Mouse (Mus musculus) heart, adult 2 months (tissue): Measurements from ENCODE around the gene Traf4. TPM values are rescaled to one million over a fixed set of nuclear protein-coding genes. Genes with fewer than 3 reads are reported as not detected.
A peak's percentile ranks its signal among the peaks of the same experiment; 100 is the strongest.

ENCODE experiments used
- DNase-seq, 2 experiments: peaks; one replicate each; pipeline ENCODE4 v3.0.0; 2021
- H3K27ac ChIP-seq: fragments of 200-600 bp; 2 replicates; pipeline ENCODE4 v1.8.1; 2022
- H3K27me3 ChIP-seq: fragments of 200-500 bp; 2 replicates; pipeline ENCODE4 v1.6.1; 2012; ENCODE audit warnings: mild to moderate bottlenecking, low read length, inconsistent platforms, mixed read lengths; ENCODE audit not compliant: control insufficient read depth, insufficient read depth
- H3K36me3 ChIP-seq: fragments of 200-500 bp; 2 replicates; pipeline ENCODE4 v1.6.1; 2012; ENCODE audit warnings: low read length, inconsistent platforms; ENCODE audit not compliant: control insufficient read depth, insufficient read depth
- H3K4me1 ChIP-seq: fragments of 200-500 bp; 2 replicates; pipeline ENCODE4 v1.6.1; 2011; ENCODE audit warnings: low read length; ENCODE audit not compliant: control insufficient read depth, insufficient read depth
- H3K4me3 ChIP-seq: fragments of 200-600 bp; 2 replicates; pipeline ENCODE4 v1.8.1; 2022
- H3K79me2 ChIP-seq: fragments of 200-500 bp; replicated peaks from 2 replicates; pipeline ENCODE4 v1.6.1; 2012; ENCODE audit warnings: mild to moderate bottlenecking, inconsistent platforms, low read length, moderate library complexity, mixed read lengths; ENCODE audit not compliant: control insufficient read depth, insufficient read depth
- H3K9ac ChIP-seq: fragments of 200-500 bp; 2 replicates; pipeline ENCODE4 v1.6.1; 2012; ENCODE audit warnings: low read depth, mild to moderate bottlenecking, control low read depth, inconsistent platforms, low read length, mixed read lengths
- CTCF ChIP-seq: fragments of 200-600 bp; IDR thresholded peaks from 2 replicates; pipeline ENCODE4 v1.8.1; 2022; ENCODE audit warnings: antibody characterized with exemption, mild to moderate bottlenecking, moderate library complexity
- EP300 ChIP-seq: fragments of 200-500 bp; IDR thresholded peaks from 2 replicates; pipeline ENCODE4 v1.6.1; 2011; ENCODE audit warnings: low read depth, low read length, control low read depth; ENCODE audit not compliant: insufficient read depth
- POLR2A ChIP-seq: fragments of 200-500 bp; IDR thresholded peaks from 2 replicates; pipeline ENCODE4 v1.6.1; 2011; ENCODE audit warnings: mild to moderate bottlenecking, low read depth, low read length, control low read depth; ENCODE audit not compliant: insufficient read depth
- WGBS: fragments of 180-500 bp; shearing (Covaris S2); methylation state at CpG from one replicate; pipeline ENCODE4 v1.1.7; 2018; 5-methylcytosine and 5-hydroxymethylcytosine counted together
- intact Hi-C: fragments of 180-260 bp; cut with DNase I; formaldehyde crosslinking; loops from one replicate; pipeline ENCODE4 v1.15.1; 2025
- polyA plus RNA-seq: library from polyadenylated mRNA; depleted of rRNA; stranded (reverse); fragments of >200 nt; gene quantifications from 2 replicates; pipeline ENCODE4 v1.2.3, GENCODE M21; 2012
- total RNA-seq, 2 experiments: library from RNA; stranded (reverse); gene quantifications; 2 replicates each; pipeline ENCODE4 v1.2.3; 2021

Traf4 gene
- total and polyA plus RNA-seq, 3 experiments = 3.7 to 13.4 (median 6.0) TPM

GRCm38 (mm10) chr11:78161968-78162367, 3.4 kb downstream of the Traf4 start:
- Histone ChIP-seq H3K4me1 (peaks cover 3% of the 10 kb centered on the region; the same call in 1 of the 2 replicates), H3K36me3 (no peaks in the 10 kb centered on the region), H3K79me2 (no peaks in the 10 kb centered on the region), H3K27ac (no peak overlapping the region), H3K9ac (no peak overlapping the region), H3K4me3 (no peak overlapping the region), H3K27me3 (no peaks in the 10 kb centered on the region)
- no peak for TF ChIP-seq CTCF
- TF ChIP-seq POLR2A = no peak
- 34% methylated on average over 4 of the region's 4 CpGs for WGBS
- intact Hi-C loops = no loop called here
- DNase-seq = no peak

GRCm38 (mm10) chr11:78161169-78161568, 4.2 kb downstream of the Traf4 start:
- 85% methylated on average over 14 of the region's 14 CpGs for WGBS
- no peaks in the 10 kb centered on the region for H3K36me3 ChIP-seq

GRCm38 (mm10) chr11:78160675-78161074, 4.7 kb downstream of the Traf4 start:
- TF ChIP-seq CTCF = no peak
- no peak for TF ChIP-seq POLR2A
- Histone ChIP-seq H3K27me3 (no peaks in the 10 kb centered on the region), H3K9ac (no peak overlapping the region), H3K36me3 (no peaks in the 10 kb centered on the region), H3K4me3 (no peak overlapping the region), H3K27ac (no peak overlapping the region), H3K79me2 (no peaks in the 10 kb centered on the region), H3K4me1 (peaks cover 3% of the 10 kb centered on the region; the same call in 1 of the 2 replicates)
- 87% methylated on average over 3 of the region's 3 CpGs for WGBS
- intact Hi-C loops = no loop called here
- no peak for DNase-seq

More at GRCm38 (mm10) chr11:78161169-78161568, 4.2 kb downstream of the Traf4 start:
- TF ChIP-seq CTCF (no peak), POLR2A (no peak), EP300 (no peak)
- intact Hi-C loops = no loop called here
- Histone ChIP-seq H3K79me2 (no peaks in the 10 kb centered on the region), H3K4me3 (no peak overlapping the region), H3K27me3 (no peaks in the 10 kb centered on the region), H3K27ac (no peak overlapping the region), H3K4me1 (peaks cover 3% of the 10 kb centered on the region; the same call in 1 of the 2 replicates), H3K9ac (no peak overlapping the region)
- DNase-seq = no peak

DNA sequence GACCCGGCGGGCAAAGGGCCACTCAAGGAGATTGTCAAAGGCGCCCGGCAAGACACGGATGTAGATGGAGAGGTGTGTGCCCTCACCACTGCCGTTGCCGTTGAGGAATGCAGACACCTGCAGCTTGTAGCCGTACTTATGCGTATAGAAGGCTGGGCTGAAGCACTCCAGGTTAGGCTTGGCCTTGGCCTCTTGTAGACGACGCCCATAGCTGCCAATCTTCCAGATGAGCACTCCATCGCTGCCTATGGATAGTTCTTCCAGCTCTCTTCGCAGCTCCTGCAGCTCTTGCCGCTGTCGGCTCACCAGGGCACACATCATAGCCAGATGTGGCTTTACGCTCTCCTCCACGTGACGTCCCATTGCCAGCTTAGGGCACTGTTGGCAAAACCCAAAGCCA, 5.2 kb downstream of the Traf4 start:
- no peaks in the 10 kb centered on the region for H3K36me3 ChIP-seq
- 85% methylated on average over 18 of the region's 18 CpGs for WGBS
- no peak overlapping the region for H3K27ac ChIP-seq
- H3K27me3 ChIP-seq = no peaks in the 10 kb centered on the region
- no peak for TF ChIP-seq EP300
- TF ChIP-seq CTCF = no peak
- DNase-seq = no peak
- intact Hi-C loops = no loop called here
- H3K4me1 ChIP-seq = peaks cover 3% of the 10 kb centered on the region; the same call in 1 of the 2 replicates
- no peak overlapping the region for H3K4me3 ChIP-seq
- H3K9ac ChIP-seq = no peak overlapping the region
- no peaks in the 10 kb centered on the region for H3K79me2 ChIP-seq

DNA sequence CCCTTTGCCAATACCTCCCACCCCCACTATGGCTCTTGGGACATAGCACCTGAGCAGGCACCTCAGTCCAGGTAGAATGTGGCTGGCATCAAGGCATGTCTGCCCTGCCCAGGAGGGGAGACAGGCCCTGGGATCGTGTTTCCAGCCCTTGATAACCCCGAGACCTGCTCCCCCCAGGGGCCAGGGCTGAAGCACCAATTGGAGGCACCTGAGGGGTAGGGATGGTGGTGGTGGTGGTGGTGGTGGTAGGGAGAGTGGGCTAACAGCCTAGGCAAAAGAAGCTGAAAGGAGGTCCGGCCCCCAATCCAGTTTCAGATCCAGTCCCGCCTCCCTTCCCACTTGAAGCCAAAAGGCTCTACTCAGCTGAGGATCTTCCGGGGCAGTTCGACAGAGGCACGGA, 5.8 kb downstream of the Traf4 start:
- H3K36me3 ChIP-seq = no peaks in the 10 kb centered on the region
- no peaks in the 10 kb centered on the region for H3K79me2 ChIP-seq
- H3K27ac ChIP-seq = no peak overlapping the region
- H3K4me1 ChIP-seq = peaks cover 3% of the 10 kb centered on the region; the same call in 1 of the 2 replicates
- no peak overlapping the region for H3K9ac ChIP-seq
- 71% methylated on average over 7 of the region's 7 CpGs for WGBS
- intact Hi-C loops = loop anchor here (1.0 kb wide), 1 partner anchor 18 kb away; no protein-coding TSS in a partner anchor
- no peak for TF ChIP-seq EP300
- no peak for TF ChIP-seq CTCF
- no peak for TF ChIP-seq POLR2A
- H3K27me3 ChIP-seq = no peaks in the 10 kb centered on the region
- no peak overlapping the region for H3K4me3 ChIP-seq
- no peak for DNase-seq

DNA sequence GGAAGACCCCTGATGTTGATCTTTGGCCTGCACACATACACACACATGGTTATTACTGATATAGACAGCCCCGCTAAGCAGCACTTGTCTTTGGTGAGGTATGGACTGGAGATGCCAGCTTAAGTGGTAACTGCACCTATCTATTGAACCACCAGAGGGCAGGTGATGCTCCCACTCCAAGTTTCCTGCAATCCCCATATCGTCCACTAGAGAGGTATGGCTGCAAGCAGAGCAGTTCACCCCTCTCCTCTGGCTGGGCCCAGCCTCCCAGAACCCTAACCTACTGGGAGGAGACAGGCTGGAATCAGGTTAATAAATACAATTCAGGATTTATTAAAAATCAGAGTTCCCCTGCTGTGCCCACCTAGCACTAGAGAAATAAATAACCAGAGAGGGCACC, 6.3 kb downstream of the Traf4 start:
- Histone ChIP-seq H3K27ac (no peak overlapping the region), H3K4me1 (peaks cover 3% of the 10 kb centered on the region; the same call in 1 of the 2 replicates), H3K27me3 (no peaks in the 10 kb centered on the region), H3K4me3 (no peak overlapping the region), H3K36me3 (no peaks in the 10 kb centered on the region), H3K79me2 (no peaks in the 10 kb centered on the region), H3K9ac (no peak overlapping the region)
- intact Hi-C loops = loop anchor here (1.0 kb wide), 1 partner anchor 18 kb away; no protein-coding TSS in a partner anchor
- TF ChIP-seq CTCF (no peak; the same call in 1 of the 2 replicates), EP300 (peak; percentile 92)
- DNase-seq = peak; percentile 59 to 75
- 16% methylated on average over 2 of the region's 2 CpGs for WGBS
